Mouse (Mus musculus): Measurements from ENCODE around the gene Ikbkg.
"Not testable (repeated sequence)": the region's sequence is repeated elsewhere in the genome, so short reads cannot be mapped to it uniquely, and the experiment has no call there.

The Ikbkg gene

GRCm38 (mm10) chrX:74451157-74451912, 58.2 kb downstream of the Ikbkg start:
- DNase-seq (ENCODE audit: low read depth, low spot score), result no peak

- DNase-seq (ENCODE audit: low read depth, low spot score), result peak; percentile 35
These were observed 59.7 kb downstream of the Ikbkg start for GRCm38 (mm10) chrX:74452773-74453172.

DNA sequence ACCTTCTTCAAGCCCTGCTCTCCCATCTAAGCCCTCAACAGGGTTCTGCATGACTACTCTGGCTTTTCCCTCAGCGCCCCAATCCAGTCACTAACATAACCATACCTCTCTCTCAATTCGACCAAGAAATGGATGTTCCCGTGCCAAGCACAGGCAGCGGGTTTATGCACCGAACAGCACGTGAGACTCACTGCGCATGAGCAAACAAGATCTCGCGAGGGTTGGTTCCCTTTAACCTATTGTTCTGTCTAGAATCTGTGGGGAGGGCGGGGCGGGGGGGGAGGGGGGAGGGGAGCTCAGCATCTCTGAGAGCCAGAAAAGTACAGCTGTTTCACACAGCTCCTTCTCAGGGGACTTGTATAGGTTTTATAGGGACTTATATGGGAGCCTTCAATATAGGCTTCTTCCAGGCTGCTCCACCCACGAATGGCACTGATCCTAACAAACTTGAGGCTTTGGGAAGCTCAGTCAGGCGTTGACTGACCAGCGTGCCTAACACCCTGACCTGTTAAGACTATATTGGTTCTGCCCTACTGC, 88.3 kb downstream of the Ikbkg start, which contains the start of gene Gm6880:
TSS of gene Gm6880 (minus strand) at position 51 of the 537 bp plus-strand sequence.
- DNase-seq (ENCODE audit: low read depth, low spot score), result not testable (repeated sequence)

DNA sequence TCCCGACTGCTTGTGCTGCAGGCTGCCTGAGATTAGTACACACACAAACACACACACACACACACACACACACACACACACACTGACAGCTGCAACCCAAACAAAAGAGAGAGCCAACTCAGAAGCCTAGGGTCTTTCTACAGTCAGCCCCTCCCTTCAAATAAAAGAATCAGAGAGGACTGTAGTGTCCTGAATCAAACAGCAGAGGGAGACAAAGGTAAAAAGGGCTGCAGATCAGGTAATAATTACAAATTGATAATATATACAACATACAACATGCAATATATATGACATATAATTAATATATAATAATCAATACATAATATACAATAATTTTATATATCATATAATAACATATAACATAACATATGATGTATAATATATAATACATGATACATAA, 104.0 kb downstream of the Ikbkg start:
- DNase-seq (ENCODE audit: low read depth, low spot score), result no peak

All from CD4-positive helper T cell, adult 2 months (primary cell).